Comparison of ENCODE assay signal across 8 mouse cellular contexts in the genomic region with DNA sequence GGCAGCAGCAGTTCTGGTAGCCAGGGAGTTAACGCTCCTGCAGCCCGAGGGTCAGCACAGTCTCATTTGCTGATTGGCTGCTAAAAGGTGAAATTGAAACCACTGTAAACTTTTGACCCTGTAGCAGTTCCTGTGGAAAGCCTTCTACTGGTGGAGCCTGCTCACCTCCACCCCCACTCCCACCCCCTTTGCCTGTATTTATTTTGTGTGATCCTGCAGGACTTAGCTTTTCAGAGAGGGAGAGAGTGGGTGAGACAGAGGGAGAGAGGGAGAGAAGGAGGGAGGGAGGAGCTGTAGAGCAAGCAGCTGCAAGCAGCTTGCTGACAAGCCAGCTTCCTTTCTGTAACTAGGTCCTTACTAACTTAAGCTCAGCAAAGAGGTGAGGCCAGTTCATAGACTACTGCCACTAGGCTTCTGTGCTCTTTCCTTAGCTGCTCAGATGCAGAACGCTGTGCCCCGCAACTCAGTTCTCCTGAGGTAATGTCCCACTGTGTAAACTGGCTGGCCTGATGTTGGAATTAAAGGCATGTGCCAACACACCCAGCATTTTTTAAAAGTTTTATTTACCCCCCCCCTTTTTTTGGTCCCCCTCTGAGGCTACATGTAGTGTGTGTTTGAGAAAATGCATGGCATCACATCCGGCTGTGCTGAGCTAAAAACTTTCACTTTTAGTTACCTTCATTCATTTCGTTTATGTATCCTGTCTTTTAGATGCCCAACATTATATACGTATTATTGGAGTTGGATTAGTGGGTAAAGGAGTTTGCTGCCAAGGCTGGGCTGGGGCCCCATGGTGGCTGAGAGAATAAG. TPM values are rescaled to one million over a fixed set of nuclear protein-coding genes. Genes with fewer than 3 reads are reported as not detected.
A peak's percentile ranks its signal among the peaks of the same experiment; 100 is the strongest.
DNase-seq lines count a peak whose midpoint lies in the region; ATAC-seq lines count a peak whose summit lies in the region.

No protein-coding gene starts in this region.

- peak; percentile 19 for DNase-seq in spleen, adult 12 weeks (ENCODE audit: low spot score)
- DNase-seq in spleen, postnatal 14 days (ENCODE audit: low spot score in 2 of 2): no peak
- peak; percentile 38 for DNase-seq in lung, postnatal 14 days
- DNase-seq in ovary, postnatal 14 days (ENCODE audit: low spot score): peak; percentile 42
- DNase-seq in cerebellum, adult 18-20 months: no peak

- H3K9ac ChIP-seq in embryonic facial prominence, embryonic 13.5 days: peak overlapping the region; percentile 49; the same call in 1 of the 2 replicates
- H3K9ac ChIP-seq in heart, embryonic 13.5 days: peak overlapping the region; percentile 72
- H3K9ac ChIP-seq in kidney, embryonic 16.5 days (replicated peaks; ENCODE audit: low read length): peak overlapping the region; percentile 63

- H3K4me3 ChIP-seq in embryonic facial prominence, embryonic 13.5 days: peak overlapping the region; percentile 20
- H3K4me3 ChIP-seq in heart, embryonic 13.5 days: peak overlapping the region; percentile 38
- peak overlapping the region; percentile 31 for H3K4me3 ChIP-seq in kidney, embryonic 16.5 days (ENCODE audit: low read length)

- 18% methylated on average over 7 of the region's 7 CpGs for WGBS in embryonic facial prominence, embryonic 13.5 days
- 22% methylated on average over 7 of the region's 7 CpGs for WGBS in heart, embryonic 13.5 days
- WGBS in kidney, embryonic 16.5 days: 12% methylated on average over 7 of the region's 7 CpGs

- no peaks in the 10 kb centered on the region for H3K27me3 ChIP-seq in embryonic facial prominence, embryonic 13.5 days
- H3K27me3 ChIP-seq in heart, embryonic 13.5 days (replicated peaks): no peaks in the 10 kb centered on the region
- no peaks in the 10 kb centered on the region for H3K27me3 ChIP-seq in kidney, embryonic 16.5 days (ENCODE audit: insufficient read depth, low read length)

- no peaks in the 10 kb centered on the region for H3K9me3 ChIP-seq in embryonic facial prominence, embryonic 13.5 days
- no peaks in the 10 kb centered on the region for H3K9me3 ChIP-seq in heart, embryonic 13.5 days
- no peaks in the 10 kb centered on the region for H3K9me3 ChIP-seq in kidney, embryonic 16.5 days (ENCODE audit: low read length)

- H3K36me3 ChIP-seq in embryonic facial prominence, embryonic 13.5 days: no peaks in the 10 kb centered on the region
- H3K36me3 ChIP-seq in heart, embryonic 13.5 days: no peaks in the 10 kb centered on the region
- no peaks in the 10 kb centered on the region for H3K36me3 ChIP-seq in kidney, embryonic 16.5 days (ENCODE audit: insufficient read depth, low read length)

- H3K4me1 ChIP-seq in embryonic facial prominence, embryonic 13.5 days: peaks cover 31% of the 10 kb centered on the region
- peaks cover 60% of the 10 kb centered on the region for H3K4me1 ChIP-seq in heart, embryonic 13.5 days
- peaks cover 53% of the 10 kb centered on the region for H3K4me1 ChIP-seq in kidney, embryonic 16.5 days (ENCODE audit: insufficient read depth, low read length)

- peak overlapping the region; percentile 85 for H3K27ac ChIP-seq in embryonic facial prominence, embryonic 13.5 days
- peak overlapping the region; percentile 94 for H3K27ac ChIP-seq in heart, embryonic 13.5 days (replicated peaks)
- H3K27ac ChIP-seq in kidney, embryonic 16.5 days (ENCODE audit: low read length): peak overlapping the region; percentile 99

- peak overlapping the region; percentile 50 for H3K4me2 ChIP-seq in embryonic facial prominence, embryonic 13.5 days
- peak overlapping the region; percentile 70 for H3K4me2 ChIP-seq in heart, embryonic 13.5 days
- H3K4me2 ChIP-seq in kidney, embryonic 16.5 days (replicated peaks; ENCODE audit: low read depth, low read length): peak overlapping the region; percentile 54

- ATAC-seq in embryonic facial prominence, embryonic 13.5 days (ENCODE audit: insufficient number of reproducible peaks, insufficient read depth, low FRiP score, low TSS enrichment, low read depth): peak; percentile 91
- ATAC-seq in heart, embryonic 13.5 days (ENCODE audit: extremely low read depth, insufficient number of reproducible peaks, low FRiP score, low TSS enrichment): peak; percentile 75
- peak; percentile 95 for ATAC-seq in kidney, embryonic 16.5 days (ENCODE audit: low FRiP score, low TSS enrichment)

RNA-seq across cellular contexts. Expression of gene Ncoa3, which starts 38.9 kb away (rescaled TPM):
- polyA plus RNA-seq in embryonic facial prominence, embryonic 13.5 days (2015; fragmentation: Nextera tagmentation; extraction: Ambion mirVana): 14.4 and 14.7 TPM in 2 replicates
- polyA plus RNA-seq in heart, embryonic 13.5 days (2015; fragmentation: Nextera tagmentation; extraction: Ambion mirVana): 10.5 and 11.2 TPM in 2 replicates
- 19.1 and 22.8 TPM in 2 replicates for polyA plus RNA-seq in kidney, embryonic 16.5 days (2015; fragmentation: Nextera tagmentation; extraction: Ambion mirVana)

Comparison
In these comparisons a context has a peak if more than half of its experiments do, and no peak if none do; other contexts are left out.
1. DNase-seq: peak in spleen, adult 12 weeks (single experiment), lung, postnatal 14 days (single experiment) and ovary, postnatal 14 days (single experiment); none in spleen, postnatal 14 days (0 of 2) and cerebellum, adult 18-20 months (0 of 2).
2. Peak in every context shown above with its lines, with median percentiles within 50 percentile points of each other: ATAC-seq, H3K27ac ChIP-seq, H3K4me2 ChIP-seq, H3K4me3 ChIP-seq and H3K9ac ChIP-seq.